Mouse (Mus musculus): ENCODE measurements around the gene Smcr8.

GRCm38 (mm10) chr11:60823771-60824170 is 46.4 kb downstream of the Smcr8 start:
- no peak for TF ChIP-seq CTCF (IDR thresholded peaks at IDR 0.05; ENCODE audit: control insufficient read depth, insufficient read depth, insufficient read length)
- no peak for TF ChIP-seq MYOD1 (IDR thresholded peaks at IDR 0.05; ENCODE audit: control insufficient read depth, insufficient read length, low read depth)
- no peak for TF ChIP-seq FOSL1 (IDR thresholded peaks at IDR 0.05; ENCODE audit: insufficient read depth, low read length, poor library complexity, severe bottlenecking)

Measured in C2C12 (cell line).